In the genomic region with DNA sequence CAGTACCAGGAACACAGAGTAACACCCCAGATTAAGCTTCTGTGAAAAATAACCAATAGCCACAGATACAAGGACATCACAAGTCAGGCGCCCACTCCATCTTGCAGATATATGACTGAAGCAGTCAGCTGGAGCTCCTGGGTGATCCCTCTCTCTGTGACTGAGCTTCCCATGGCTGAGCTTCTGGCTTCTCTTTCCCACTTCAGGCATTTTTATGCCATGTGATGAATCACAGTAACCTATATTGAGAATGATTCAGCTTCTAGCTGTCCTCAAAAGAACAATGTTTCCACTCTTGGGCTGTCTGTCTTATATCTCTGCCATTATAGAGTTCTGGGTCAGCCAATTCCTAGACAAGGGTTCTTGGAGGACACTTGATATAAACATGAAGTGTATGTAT, we compare ENCODE assay signal across 26 mouse cellular contexts. TPM values are rescaled to one million over a fixed set of nuclear protein-coding genes. Genes with fewer than 3 reads are reported as not detected.
A peak's percentile ranks its signal among the peaks of the same experiment; 100 is the strongest.
DNase-seq lines count a peak whose midpoint lies in the region; ATAC-seq lines count a peak whose summit lies in the region.
"Had no signal": no experiment of that assay in that cellular context is flagged by ENCODE, and none has a peak within 500 bp of the region (broad histone marks: within the 10 kb centered on the region; RNA-seq: fewer than 3 reads in every experiment).

No protein-coding gene starts in this region.

- peak; percentile 97 for ATAC-seq in frontal cortex, adult (ENCODE audit: low TSS enrichment)
- ATAC-seq: activated CD4-positive, CD25-positive, alpha-beta regulatory T cell, adult 4 months; CD4-positive, CD25-positive, alpha-beta regulatory T cell, adult 4 months; Patski had no signal

- intact Hi-C loops in heart, postnatal 14 days (cut with DNase I), result no loop called here

- DNase-seq in frontal cortex, adult 2 months (ENCODE audit: extremely low spot score in 1 of 2, low spot score in 1 of 2), result no peak
- DNase-seq in brain, adult 2 months (ENCODE audit: low read depth, low spot score), result peak; percentile 5
- no peak for DNase-seq in heart, postnatal 14 days
- DNase-seq: adrenal gland, adult 2 months; adrenal gland, adult 8-10 months; adrenal gland, postnatal 10 days; adrenal gland, postnatal 14 days; adrenal gland, postnatal 25 days; adrenal gland, postnatal 36 days; B cell, adult 2 months; cerebellum, adult 11 months; cerebellum, adult 11-12 months; cerebellum, adult 18-20 months; cerebellum, adult 2 months had no signal

RNA-seq across cellular contexts. Expression of a gene that starts 29.4 kb away (rescaled TPM):
- 0.36 TPM in 1 of 2 replicates, not detected in the other for polyA plus RNA-seq in frontal cortex, adult 2 months (2012; rRNA removed)
- not detected for total RNA-seq in heart, postnatal 14 days (2021)
- total RNA-seq: adrenal gland, adult 18-20 months; adrenal gland, adult 2 months; adrenal gland, adult 8-10 months; adrenal gland, postnatal 10 days; adrenal gland, postnatal 14 days; adrenal gland, postnatal 25 days; adrenal gland, postnatal 36 days; adrenal gland, postnatal 4 days; CH12.LX; ES-E14; MEL had no signal
- polyA plus RNA-seq: adrenal gland, adult 2 months; brain, embryonic 14.5 days; C2C12; CD4-positive, CD25-positive, alpha-beta regulatory T cell, adult 4 months; cerebellum, adult 2 months; G1E; Patski had no signal

RNA-seq across cellular contexts. Expression of a gene that starts 57.7 kb away (rescaled TPM):
- polyA plus RNA-seq in frontal cortex, adult 2 months (2012; rRNA removed), result 0.02 TPM in 1 of 2 replicates, not detected in the other
- not detected for total RNA-seq in heart, postnatal 14 days (2021)
- total RNA-seq: adrenal gland, adult 18-20 months; adrenal gland, adult 2 months; adrenal gland, adult 8-10 months; adrenal gland, postnatal 10 days; adrenal gland, postnatal 14 days; adrenal gland, postnatal 25 days; adrenal gland, postnatal 36 days; adrenal gland, postnatal 4 days; CH12.LX; ES-E14; MEL had no signal
- polyA plus RNA-seq: activated CD4-positive, CD25-positive, alpha-beta regulatory T cell, adult 4 months; adrenal gland, adult 2 months; brain, embryonic 14.5 days; C2C12; CD4-positive, CD25-positive, alpha-beta regulatory T cell, adult 4 months; cerebellum, adult 2 months; G1E; Patski had no signal
